ENCODE assay signal across 8 mouse cellular contexts in genomic region chr17:28312232-28313211, GRCm38 (mm10). TPM values are rescaled to one million over a fixed set of nuclear protein-coding genes. Genes with fewer than 3 reads are reported as not detected.
DNase-seq lines count a peak whose midpoint lies in the region; ATAC-seq and TF ChIP-seq lines count a peak whose summit lies in the region.

No protein-coding gene starts in this region.

- H3K36me3 ChIP-seq in lung, embryonic 14.5 days (ENCODE audit: insufficient read depth): peaks cover 19% of the 10 kb centered on the region; the same call in 1 of the 2 replicates
- peaks cover 10% of the 10 kb centered on the region; the same call in 1 of the 2 replicates for H3K36me3 ChIP-seq in heart, postnatal 0 days (replicated peaks; ENCODE audit: control insufficient read depth, insufficient read depth, low read length)

- no peaks in the 10 kb centered on the region for H3K9me3 ChIP-seq in lung, embryonic 14.5 days (ENCODE audit: low read depth, low read length)
- no peaks in the 10 kb centered on the region for H3K9me3 ChIP-seq in heart, postnatal 0 days (replicated peaks; ENCODE audit: control insufficient read depth, low read length)

- H3K4me1 ChIP-seq in lung, embryonic 14.5 days (ENCODE audit: insufficient read depth): 0 out of 2 replicates have a peak, but pooled peaks cover 4% of the 10 kb centered on the region
- H3K4me1 ChIP-seq in heart, postnatal 0 days (ENCODE audit: control insufficient read depth, insufficient read depth): peaks cover 10% of the 10 kb centered on the region; the same call in 1 of the 2 replicates

- no peak overlapping the region for H3K9ac ChIP-seq in lung, embryonic 14.5 days
- no peak overlapping the region for H3K9ac ChIP-seq in heart, postnatal 0 days (replicated peaks; ENCODE audit: low read depth, low read length)

- peak; percentile 74 for DNase-seq in lung, embryonic 14.5 days
- no peak for DNase-seq in lung, postnatal 25 days (ENCODE audit: low spot score)
- DNase-seq in cerebellum, postnatal 14 days: peak; percentile 57 to 61
- no peak for DNase-seq in heart, postnatal 0 days (ENCODE audit: low spot score)
- DNase-seq in liver: peak; percentile 65
- DNase-seq in neural tube, embryonic 10.5 days (ENCODE audit: extremely low spot score, low spot score): peak; percentile 42
- DNase-seq in ovary, adult 18-20 months (ENCODE audit: low spot score): no peak

- no peak for TF ChIP-seq EP300 in heart, postnatal 0 days (IDR thresholded peaks at IDR 0.05; ENCODE audit: low read depth)

- TF ChIP-seq CTCF in lung, embryonic 14.5 days (IDR thresholded peaks at IDR 0.05; ENCODE audit: low read depth): peak; percentile 52
- TF ChIP-seq CTCF in heart, postnatal 0 days (IDR thresholded peaks at IDR 0.05; ENCODE audit: low read depth): peak; percentile 37

- no peaks in the 10 kb centered on the region for H3K27me3 ChIP-seq in lung, embryonic 14.5 days (ENCODE audit: insufficient read depth, low read length)
- no peaks in the 10 kb centered on the region for H3K27me3 ChIP-seq in heart, postnatal 0 days (ENCODE audit: control insufficient read depth, insufficient read depth, low read length)

- peak overlapping the region; percentile 82 for H3K4me3 ChIP-seq in lung, embryonic 14.5 days (ENCODE audit: low read depth, low read length)
- peak overlapping the region; percentile 90 for H3K4me3 ChIP-seq in heart, postnatal 0 days (ENCODE audit: low read depth, low read length)

- 20% methylated on average over 17 of the region's 17 CpGs for WGBS in lung, embryonic 14.5 days
- WGBS in heart, postnatal 0 days: 22% methylated on average over 17 of the region's 17 CpGs

- H3K4me2 ChIP-seq in lung, embryonic 14.5 days: peak overlapping the region; percentile 86
- H3K4me2 ChIP-seq in heart, postnatal 0 days (ENCODE audit: low read depth, low read length): peak overlapping the region; percentile 95

- ATAC-seq in lung, embryonic 14.5 days (ENCODE audit: insufficient read depth): peak; percentile 36
- ATAC-seq in heart, postnatal 0 days (ENCODE audit: insufficient read depth, low read depth): no peak; the same call in 1 of the 2 replicates
- ATAC-seq in frontal cortex, adult (ENCODE audit: low TSS enrichment): no peak

- peak overlapping the region; percentile 76; the same call in 1 of the 2 replicates for H3K27ac ChIP-seq in lung, embryonic 14.5 days (ENCODE audit: low read depth)
- H3K27ac ChIP-seq in heart, postnatal 0 days (ENCODE audit: low read depth): no peak overlapping the region

RNA-seq across cellular contexts. Expression of gene Fance, which starts 0.8 kb away (rescaled TPM):
- 28.2 and 35.3 TPM in 2 replicates for polyA plus RNA-seq in lung, embryonic 14.5 days (2014; fragmentation: Nextera tagmentation; extraction: Ambion mirVana)
- total RNA-seq in heart, postnatal 0 days (2014; rRNA removed; ENCODE audit: low replicate concordance): 14.1 and 21.7 TPM in 2 replicates
- polyA plus RNA-seq in heart, postnatal 0 days (2015; fragmentation: Nextera tagmentation; extraction: Ambion mirVana): 13.8 and 14.1 TPM in 2 replicates

RNA-seq across cellular contexts. Expression of gene Rpl10a, which starts 15.7 kb away (rescaled TPM):
- 799 and 802 TPM in 2 replicates for polyA plus RNA-seq in lung, embryonic 14.5 days (2014; fragmentation: Nextera tagmentation; extraction: Ambion mirVana)
- total RNA-seq in heart, postnatal 0 days (2014; rRNA removed; ENCODE audit: low replicate concordance): 817 and 939 TPM in 2 replicates
- 255 and 273 TPM in 2 replicates for polyA plus RNA-seq in heart, postnatal 0 days (2015; fragmentation: Nextera tagmentation; extraction: Ambion mirVana)

RNA-seq across cellular contexts. Expression of gene Tead3, which starts 38.1 kb away (rescaled TPM):
- polyA plus RNA-seq in lung, embryonic 14.5 days (2014; fragmentation: Nextera tagmentation; extraction: Ambion mirVana): 11.2 and 11.3 TPM in 2 replicates
- 13.1 and 19.7 TPM in 2 replicates for total RNA-seq in heart, postnatal 0 days (2014; rRNA removed; ENCODE audit: low replicate concordance)
- polyA plus RNA-seq in heart, postnatal 0 days (2015; fragmentation: Nextera tagmentation; extraction: Ambion mirVana): 3.2 and 3.3 TPM in 2 replicates

RNA-seq across cellular contexts. Expression of gene Tulp1, which starts 52.5 kb away (rescaled TPM):
- polyA plus RNA-seq in lung, embryonic 14.5 days (2014; fragmentation: Nextera tagmentation; extraction: Ambion mirVana): 3.0 and 3.6 TPM in 2 replicates
- 0.61 and 5.3 TPM in 2 replicates for total RNA-seq in heart, postnatal 0 days (2014; rRNA removed; ENCODE audit: low replicate concordance)
- 0.86 and 1.3 TPM in 2 replicates for polyA plus RNA-seq in heart, postnatal 0 days (2015; fragmentation: Nextera tagmentation; extraction: Ambion mirVana)

Comparison
In these comparisons a context has a peak if more than half of its experiments do, and no peak if none do; other contexts are left out.
1. DNase-seq: peak in lung, embryonic 14.5 days (single experiment), cerebellum, postnatal 14 days (2 of 2), liver (single experiment) and neural tube, embryonic 10.5 days (single experiment); none in lung, postnatal 25 days (single experiment), heart, postnatal 0 days (single experiment) and ovary, adult 18-20 months (single experiment).